ENCODE assay signal across 13 mouse cellular contexts in the genomic region with DNA sequence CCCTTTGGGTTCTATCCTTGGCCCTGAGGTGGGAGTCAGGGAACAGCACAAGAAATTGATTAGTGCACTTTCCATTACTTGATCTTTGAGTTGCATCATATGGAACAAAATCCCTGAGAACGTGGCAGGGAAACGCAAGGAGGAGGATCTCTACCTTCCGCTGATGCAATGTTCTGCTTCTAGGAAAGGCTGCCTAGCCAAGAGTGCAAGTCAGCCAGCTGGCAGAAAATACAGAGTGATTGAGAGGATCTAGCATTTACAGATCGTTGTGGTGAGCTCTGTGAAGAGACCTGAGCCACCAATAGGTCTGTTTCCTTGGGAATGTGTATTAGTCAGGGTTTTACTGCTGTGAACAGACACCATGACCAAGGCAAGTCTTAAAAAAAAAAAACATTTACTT.
A peak's percentile ranks its signal among the peaks of the same experiment; 100 is the strongest.
DNase-seq lines count a peak whose midpoint lies in the region.
"Had no signal": no experiment of that assay in that cellular context is flagged by ENCODE, and none has a peak within 500 bp of the region (broad histone marks: within the 10 kb centered on the region; RNA-seq: fewer than 3 reads in every experiment).

No protein-coding gene starts in this region.

- DNase-seq in adrenal gland, adult 8-10 months: peak; percentile 8
- no peak for DNase-seq in adrenal gland, postnatal 25 days
- peak; percentile 69 for DNase-seq in adipocyte (ENCODE audit: low spot score)
- DNase-seq in adrenal gland, postnatal 14 days: peak; percentile 48
- DNase-seq in heart, postnatal 25 days (ENCODE audit: low spot score): no peak
- DNase-seq in lung, postnatal 36 days: no peak
- DNase-seq: cerebellum, adult 11 months; cerebellum, adult 18-20 months; cerebellum, adult 8-10 months; cerebellum, adult 9-11 months; cerebellum, postnatal 14 days; cerebellum, postnatal 36 days; embryo, embryonic 11 days had no signal

- intact Hi-C loops in heart, postnatal 25 days (cut with DNase I): no loop called here

Comparison
In these comparisons a context has a peak if more than half of its experiments do, and no peak if none do; other contexts are left out.
1. DNase-seq: peak in adrenal gland, adult 8-10 months (single experiment), adipocyte (single experiment) and adrenal gland, postnatal 14 days (single experiment); none in adrenal gland, postnatal 25 days (single experiment), heart, postnatal 25 days (single experiment) and lung, postnatal 36 days (single experiment).